Mouse (Mus musculus): ENCODE results near the gene Stx8.
A peak's percentile ranks its signal among the peaks of the same experiment; 100 is the strongest.

The Stx8 gene

DNA sequence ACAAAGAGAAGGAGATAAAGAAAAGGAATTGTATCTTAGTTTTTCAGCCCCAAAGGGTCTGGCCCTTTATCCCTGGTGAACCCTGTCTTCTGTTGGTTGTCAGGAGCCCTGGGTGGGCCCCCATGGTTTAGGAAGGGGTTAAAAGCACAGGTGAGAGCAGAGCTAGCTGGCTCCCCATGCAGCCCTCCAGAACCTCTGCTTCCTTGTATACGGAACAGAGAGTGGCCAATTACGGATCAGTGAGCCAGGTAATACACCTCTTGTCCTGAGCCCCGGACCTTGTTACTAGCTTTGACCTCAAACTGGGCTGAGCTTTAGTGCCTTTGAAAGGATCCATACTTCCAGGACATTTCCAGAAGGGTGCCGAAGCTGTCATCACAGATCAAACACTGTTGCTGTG lies 234.5 kb downstream of the Stx8 start:
- DNase-seq (ENCODE audit: low read depth) = no peak

DNA sequence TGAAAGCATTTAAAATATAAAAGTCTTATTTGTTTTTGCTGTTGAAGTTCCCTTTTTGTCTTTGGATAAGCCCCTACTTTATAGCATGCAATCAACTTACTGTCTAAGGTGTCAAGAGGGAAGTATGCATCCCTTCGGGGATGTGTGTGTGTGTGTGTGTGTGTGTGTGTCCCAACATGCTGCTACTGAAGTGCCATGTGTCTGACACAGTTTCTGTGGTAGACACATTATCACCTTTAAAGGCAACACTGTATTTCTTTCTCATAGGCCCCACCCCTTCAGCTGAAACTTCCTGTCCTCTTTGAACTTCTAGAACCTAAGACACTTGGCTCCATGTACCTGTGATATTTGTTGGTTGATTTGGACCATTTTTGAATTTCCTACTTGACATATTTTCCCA lies 235.1 kb downstream of the Stx8 start:
- no peak for DNase-seq (ENCODE audit: low read depth)

DNA sequence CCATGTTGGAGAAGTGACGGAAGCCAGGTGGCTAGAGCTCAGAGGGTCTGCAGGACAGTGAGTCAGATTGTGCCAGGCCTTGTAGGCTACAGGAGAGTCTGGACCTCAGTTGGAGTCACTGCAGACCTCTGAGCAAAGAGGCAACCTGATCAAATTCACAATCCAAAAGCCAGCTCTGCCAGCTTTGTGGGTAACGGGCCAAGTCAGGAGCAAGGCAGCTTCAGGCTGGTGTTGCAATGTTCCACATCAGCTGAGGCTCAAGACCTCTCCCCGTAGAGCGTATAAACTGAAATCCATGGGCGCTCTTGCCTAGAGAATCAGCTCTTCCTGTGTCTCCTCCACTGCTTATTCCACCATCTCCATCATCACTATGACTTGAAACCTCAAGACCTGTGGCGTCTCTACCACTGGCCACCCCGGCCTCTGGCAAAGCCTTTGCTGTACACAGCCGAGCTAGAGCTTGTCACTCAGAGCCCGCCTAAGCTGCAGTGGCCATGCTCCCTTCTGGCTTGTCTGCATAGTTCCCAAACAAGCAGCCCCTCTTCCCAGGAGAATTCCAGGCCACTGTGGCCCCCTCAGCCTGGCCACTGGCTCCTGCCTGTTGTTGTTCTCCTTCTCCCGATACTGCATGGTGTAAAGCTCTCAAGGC lies 235.9 kb downstream of the Stx8 start:
- no peak for DNase-seq (ENCODE audit: low read depth)

DNA sequence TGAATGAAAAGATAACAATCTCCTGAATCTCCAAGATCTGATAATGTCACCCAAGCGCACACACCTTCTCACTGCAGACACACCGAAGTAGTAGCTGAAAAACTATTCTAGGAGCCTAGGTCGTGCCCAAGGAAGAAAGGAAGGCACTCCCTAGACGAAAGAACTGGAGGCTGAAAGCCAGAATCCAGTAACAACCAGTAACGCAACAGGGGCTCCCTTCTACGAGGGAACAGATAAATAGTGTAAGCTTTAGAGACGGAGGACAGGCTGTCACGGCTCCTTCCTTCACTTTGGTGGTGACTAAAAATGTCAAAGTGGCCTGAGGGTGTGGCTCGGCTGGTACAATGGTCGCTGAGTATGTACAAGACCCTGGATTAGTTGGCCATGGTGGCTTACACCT lies 236.6 kb downstream of the Stx8 start:
- no peak for DNase-seq (ENCODE audit: low read depth)

DNA sequence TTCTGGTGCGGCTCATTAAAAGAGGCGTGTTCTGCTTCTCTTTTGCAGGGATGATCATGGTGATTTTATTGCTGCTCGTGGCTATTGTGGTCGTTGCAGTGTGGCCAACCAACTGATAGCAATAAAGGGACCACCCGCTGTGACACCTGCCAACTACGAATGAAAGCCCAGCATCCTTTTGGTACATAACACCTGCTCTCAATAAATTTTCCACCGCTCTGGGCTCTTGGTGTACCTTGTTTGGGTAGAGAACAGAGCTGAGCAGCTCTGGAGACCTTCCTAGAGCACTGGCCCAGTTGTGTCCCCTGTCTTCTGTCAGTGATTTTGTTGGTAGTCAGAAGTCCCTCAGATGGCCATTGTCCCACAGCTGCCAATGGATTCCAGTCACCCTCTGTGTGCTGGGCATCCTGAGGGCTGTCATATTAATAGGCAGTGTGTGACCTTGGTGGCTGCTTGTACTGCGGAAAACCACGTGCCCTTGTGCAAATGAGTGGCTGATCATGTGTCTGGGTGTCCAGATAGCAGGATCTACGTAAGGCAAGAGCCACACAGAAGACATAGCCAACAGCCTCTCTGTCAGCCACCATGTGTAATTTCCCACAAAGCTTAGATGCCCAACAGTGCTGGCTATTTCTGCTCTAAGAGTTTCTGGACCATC lies 237.8 kb downstream of the Stx8 start:
- no peak for DNase-seq (ENCODE audit: low read depth)

DNA sequence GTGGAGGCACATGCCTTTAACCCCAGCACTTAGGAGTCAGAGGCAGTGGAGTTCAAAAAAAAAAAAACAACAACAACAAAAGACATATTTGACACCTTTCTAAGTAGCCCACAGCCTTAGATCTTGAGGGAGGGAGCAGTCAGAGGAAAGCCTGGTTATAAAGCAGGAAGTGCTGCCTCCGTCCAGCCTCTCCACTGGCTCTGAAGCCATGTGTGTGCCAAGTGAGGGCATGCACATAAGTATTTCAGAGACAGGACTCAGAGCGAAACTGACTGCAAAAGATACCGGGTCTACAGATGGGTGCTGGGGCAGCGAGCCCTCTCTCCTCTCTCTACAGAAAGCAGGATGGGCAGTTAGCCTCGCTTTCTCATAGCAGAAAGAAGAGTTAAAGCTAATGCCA lies 238.4 kb downstream of the Stx8 start:
- DNase-seq (ENCODE audit: low read depth) = no peak

DNA sequence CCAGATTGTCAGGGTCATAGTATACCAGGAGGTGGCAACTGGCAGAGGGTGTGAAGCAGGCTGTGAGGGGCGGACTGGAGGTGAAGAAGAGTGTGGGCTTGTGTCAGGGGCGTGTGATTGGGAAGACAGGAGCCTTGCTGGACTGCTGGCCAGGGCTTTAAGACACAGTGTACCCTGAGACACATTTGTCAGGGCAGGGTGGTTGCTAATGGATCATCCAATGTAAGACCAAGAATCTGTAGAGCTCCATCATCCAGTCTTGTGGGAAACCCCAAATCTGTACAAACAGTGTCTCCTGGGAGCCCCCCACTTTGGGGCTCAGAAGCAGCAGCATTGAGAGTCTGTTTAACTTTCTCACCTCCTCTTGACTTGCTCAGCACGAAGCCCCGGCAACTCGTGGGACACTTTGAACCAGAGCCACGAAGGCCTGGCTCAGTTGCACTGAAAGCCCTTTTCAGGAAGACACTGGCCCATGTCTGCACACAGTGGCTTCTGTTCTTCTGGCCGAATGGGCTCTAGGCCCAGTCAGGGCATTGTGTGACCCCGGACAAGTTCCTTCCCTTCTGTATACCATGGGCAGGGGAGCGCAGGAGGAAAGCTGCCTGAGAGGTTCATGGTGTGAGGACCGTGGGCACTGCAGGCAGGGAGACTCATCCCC lies 239.7 kb downstream of the Stx8 start:
- DNase-seq (ENCODE audit: low read depth) = no peak

DNA sequence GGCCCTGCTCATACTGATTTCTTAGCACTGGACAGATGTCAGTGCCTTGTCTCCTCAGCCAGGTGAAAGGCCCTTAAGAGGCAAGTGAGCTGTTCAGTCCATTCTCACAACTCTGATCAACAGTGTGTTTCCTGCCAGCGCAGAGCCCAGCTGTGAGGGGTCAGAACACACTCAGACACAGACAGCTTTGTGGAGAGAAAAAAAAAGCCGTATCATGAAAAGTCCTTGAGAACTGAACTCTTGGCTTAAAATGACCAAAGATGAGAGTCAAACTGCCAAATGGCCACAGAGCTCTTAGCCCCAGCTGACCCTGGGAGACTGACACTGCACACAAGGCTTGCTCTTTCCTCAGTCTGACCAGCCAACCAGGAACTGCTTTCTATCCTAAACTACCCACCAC lies 242.0 kb downstream of the Stx8 start:
- DNase-seq (ENCODE audit: low read depth) = no peak

DNA sequence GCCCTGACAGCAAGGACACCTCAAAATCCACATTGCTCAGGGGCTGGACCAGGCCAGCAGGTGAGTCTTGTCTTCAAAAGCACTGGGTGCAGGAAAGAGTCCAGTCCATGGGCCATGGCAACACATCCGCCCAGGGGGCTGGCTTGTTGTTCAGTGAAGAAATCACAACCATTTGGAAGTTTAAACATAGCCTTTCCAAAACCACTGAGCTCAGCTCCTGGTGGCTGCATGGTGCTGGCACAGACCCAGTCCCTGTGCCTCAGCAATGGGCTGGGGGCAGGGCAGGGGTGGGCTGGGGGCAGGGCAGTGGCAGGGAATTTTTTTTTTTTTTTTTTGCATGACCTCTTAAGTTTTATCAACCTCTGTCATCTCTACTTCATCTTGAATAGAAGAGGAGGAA lies 242.6 kb downstream of the Stx8 start:
- DNase-seq (ENCODE audit: low read depth) = no peak

DNA sequence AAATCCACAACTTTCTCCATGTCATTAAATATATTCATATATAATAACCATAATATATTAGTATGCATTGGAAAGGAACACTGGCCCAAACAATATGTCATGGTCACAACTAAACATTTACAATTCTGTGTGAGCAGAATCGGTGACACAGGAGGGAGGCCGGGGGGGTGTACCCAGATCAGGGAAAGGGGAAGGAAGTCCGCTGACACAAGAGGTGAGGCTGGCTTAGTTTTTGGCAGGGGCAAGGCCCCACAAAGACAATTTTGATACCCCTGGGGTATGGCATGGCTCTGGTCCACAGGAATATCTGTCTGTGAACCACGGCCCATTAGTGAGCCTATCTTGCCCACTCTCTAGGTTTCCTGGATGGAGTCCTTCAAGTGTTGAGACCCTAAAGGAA lies 243.5 kb downstream of the Stx8 start:
- DNase-seq (ENCODE audit: low read depth) = no peak

DNA sequence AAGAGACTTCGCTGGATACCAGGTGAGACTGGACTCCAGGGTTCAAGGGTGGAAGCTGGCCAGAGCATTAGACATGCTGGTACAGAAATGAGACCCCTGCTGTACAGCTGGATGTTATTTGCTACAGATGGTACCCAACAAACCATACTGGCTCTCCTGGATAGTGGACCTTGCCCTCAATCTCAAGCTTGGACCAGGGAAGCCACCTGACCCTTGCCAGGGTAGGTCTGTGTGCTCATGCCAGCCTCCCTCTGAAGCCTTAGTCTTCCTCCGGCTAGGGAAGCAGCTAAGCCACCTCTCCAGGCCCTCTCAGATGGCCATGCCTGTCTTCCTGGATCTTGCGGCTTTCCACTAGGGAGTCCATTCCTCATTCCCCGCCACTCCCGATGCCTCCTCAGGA lies 244.7 kb downstream of the Stx8 start:
- DNase-seq (ENCODE audit: low read depth) = no peak

DNA sequence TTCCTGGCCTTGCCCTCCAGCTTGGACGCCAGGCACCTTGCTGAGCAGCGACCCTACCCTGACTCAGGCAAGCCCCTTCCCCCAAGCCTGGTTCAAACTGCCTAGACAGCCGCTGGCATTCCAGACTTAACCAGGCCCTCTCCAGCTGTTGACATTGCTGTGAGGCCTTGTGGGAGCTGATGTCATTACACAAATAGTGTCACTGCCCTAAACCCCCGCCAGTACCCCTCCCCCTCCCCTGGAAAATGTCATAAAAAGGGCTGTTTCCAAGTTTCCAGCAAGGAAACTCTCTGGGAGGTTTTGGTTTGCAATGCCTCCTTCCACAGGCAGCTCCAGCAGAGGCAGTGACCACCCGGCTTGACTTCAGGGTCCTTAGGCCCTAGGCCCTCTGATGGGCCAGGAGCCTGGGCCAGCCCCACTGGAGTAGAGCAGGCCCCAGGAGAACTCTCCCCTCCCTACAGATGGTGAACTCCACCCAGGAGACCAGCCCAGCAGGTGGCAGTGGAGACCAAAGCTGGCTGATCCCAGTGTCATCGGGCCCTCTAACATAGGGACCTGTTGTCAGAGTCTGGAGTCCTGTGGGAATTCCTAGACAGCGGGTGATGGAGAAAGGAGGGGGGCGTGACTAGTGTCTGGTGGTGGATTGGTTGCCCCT lies 246.1 kb downstream of the Stx8 start:
- DNase-seq (ENCODE audit: low read depth) = no peak

DNA sequence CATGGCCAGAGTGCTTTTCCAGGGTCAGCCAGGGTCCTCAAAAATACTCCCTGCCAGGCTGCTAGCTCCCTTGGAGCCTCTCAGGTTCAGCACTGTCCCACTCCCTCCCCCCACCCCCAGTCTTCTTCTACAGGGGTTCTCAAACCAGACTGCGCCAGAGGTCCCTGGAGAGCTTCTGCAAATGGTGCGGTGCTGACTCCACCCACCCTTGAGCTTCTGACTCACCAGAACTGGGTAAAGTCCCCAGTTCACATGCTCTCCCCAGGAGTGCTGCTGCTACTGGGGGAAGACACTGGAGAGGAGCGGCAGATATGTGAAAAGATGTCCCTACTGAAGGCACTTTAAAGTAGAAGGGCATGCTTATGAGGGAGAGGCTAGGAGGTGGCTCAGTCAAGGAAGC lies 247.9 kb downstream of the Stx8 start:
- peak; percentile 24 for DNase-seq (ENCODE audit: low read depth)

DNA sequence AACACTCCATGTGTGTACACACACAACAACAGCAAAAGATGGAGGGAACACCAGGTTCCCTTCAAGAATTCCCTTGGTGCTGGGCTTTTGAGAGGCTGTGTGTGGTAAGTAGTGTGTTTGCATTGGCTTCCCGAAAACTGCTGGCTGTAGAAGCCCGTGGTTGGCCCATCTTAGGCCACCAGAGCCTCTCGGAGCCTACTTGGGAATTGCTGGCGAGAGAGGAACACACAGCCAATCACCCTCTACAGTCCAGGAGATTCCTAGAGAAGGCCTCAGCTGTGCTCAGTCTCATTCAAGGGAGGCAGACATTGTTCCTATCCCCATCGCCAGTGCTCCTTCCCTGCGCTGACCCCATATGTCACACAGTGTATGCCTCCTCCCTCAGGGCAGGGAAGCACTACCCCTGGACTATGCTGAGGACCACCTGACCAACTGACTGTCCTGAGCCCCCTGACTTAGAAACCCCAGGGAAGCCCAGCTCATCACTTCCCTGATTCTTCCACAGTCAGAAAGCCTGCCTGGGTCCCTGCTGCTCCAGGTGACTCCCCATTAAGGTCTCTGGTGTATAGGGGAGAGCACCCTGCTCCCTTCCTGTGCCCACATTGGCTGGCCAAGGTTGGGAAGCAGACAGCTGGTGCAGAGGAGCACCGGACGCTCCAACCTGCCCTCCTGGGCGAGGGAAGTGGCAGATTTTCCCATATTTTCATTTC lies 248.7 kb downstream of the Stx8 start:
- DNase-seq (ENCODE audit: low read depth) = no peak

DNA sequence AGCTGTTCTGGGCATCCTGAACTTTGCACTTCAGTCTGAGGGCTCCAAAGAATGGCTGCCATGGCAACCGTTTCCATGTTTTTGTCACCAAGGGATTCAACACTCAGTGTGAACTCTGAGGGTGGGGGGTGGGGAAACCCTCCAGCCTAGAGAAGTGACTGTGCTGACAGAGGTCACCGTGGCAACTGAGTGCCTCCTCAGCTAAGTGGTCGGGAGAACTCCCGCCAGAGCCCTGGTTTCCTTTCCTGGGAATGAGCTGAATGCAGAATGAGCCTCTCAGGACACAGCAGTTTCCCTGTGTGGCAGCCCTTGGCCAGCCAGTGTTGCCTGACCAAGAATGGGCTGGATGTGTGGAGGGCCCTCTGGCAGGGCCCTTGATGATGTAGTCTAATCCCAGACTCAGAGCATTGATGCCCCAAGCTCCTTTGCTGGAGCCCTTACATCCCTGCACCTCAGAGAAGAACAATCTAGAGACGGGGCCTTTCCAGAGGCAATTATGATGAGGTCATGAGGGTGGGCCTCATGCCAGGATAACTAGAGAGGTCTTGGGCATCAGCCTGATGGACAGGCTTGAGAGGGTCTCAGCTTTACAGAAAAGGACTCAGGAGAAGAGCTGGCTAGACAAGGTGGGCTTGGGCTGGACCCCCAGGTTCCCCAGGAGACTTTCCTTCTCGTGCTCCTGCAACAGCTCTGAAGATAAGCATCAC lies 249.4 kb downstream of the Stx8 start:
- no peak for DNase-seq (ENCODE audit: low read depth)

DNA sequence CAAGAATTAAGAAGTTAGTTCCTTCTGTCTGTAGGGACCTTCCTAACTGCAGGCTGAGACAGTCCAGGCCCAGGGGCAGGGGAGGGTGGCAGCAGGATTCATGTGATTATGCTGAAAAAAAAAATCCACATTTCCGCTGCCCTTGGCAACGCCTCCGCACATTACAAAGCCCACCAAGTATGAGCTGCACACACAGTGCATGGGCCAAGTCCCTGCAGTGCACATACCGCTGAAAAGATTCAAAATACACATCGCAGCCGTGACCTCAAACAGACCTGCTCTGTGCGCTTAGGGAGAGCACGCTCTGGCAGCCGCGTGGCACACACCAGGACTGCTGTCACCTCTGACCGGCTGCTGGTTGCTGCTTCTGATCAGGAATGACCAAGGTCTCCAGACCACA lies 250.0 kb downstream of the Stx8 start:
- DNase-seq (ENCODE audit: low read depth) = no peak

DNA sequence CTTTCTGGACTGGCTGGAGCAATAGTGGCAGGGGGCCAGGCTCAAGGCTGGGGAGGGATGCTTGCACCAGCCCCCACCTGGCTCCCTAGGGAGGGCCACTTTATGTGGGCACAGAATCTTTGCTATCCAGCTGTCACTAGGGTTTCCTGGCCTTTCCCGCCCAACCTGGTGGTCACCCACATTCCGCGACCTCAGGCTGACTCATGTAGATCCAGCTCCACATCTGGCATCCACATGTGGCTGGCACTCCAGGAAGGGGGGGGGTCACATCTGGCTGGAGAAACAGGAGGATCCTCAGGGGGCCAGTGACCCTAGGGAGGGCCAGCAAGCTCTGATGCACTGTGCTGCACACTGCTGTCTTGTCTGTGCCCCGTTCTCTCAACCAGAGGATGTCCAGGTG lies 254.7 kb downstream of the Stx8 start:
- no peak for DNase-seq (ENCODE audit: low read depth)

DNA sequence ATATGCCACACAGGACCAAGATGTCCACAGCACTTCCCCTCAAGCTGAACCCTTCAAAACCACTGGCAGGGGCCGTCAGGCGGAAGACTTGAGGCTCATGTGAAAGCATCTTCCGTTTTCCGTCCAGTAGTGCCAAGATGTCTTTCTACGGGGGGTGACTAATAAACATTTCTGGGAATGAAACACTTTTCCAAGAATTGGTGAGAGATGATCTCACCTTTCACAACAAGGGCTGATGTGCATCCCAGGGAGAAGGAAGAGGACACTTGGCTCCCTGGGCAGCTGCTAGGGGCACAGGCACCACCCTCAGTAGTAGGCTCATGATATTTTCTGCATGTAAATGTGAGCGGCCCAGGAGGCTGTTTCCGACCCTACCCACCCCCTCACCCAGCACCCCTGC lies 256.2 kb downstream of the Stx8 start:
- DNase-seq (ENCODE audit: low read depth) = no peak

DNA sequence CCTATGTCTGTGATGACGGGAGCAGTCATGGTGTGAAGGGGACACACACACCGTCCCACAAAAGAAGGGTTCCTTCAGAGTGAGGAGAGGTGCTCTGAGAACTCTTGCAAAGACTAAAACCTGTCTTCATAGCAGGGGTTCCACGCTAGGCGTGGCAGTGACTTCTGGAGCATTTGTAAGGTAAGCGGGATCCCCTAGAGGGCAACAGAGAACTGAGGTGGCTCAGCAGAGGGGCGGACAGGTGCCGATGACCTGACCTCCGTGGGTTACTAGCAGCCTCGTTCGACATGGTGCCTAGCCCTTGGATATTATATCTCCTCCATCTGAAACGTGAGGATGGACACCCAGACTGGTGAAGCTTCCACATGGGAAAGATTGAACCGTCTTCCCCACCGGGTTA lies 257.1 kb downstream of the Stx8 start:
- no peak for DNase-seq (ENCODE audit: low read depth)

DNA sequence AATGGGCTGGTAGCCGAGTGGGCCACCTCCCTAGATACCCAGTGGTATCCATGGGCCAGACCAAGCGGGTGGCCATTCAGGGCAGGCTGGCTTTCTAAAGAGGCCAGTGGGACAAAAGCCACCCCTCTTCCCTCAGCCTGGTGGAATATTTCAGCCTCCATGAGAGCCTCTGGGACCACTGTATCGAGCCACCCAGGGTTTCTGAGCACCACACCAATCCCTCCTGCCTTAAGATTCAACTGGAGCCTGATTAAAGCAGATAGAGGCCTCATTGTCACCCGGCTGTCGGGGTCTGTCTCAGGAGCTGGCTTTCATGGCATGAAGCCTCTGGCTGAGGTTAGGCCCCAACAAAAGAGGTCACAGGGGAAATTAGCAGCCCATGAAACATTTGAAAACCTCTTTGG lies 260.7 kb downstream of the Stx8 start:
- DNase-seq (ENCODE audit: low read depth) = no peak

DNA sequence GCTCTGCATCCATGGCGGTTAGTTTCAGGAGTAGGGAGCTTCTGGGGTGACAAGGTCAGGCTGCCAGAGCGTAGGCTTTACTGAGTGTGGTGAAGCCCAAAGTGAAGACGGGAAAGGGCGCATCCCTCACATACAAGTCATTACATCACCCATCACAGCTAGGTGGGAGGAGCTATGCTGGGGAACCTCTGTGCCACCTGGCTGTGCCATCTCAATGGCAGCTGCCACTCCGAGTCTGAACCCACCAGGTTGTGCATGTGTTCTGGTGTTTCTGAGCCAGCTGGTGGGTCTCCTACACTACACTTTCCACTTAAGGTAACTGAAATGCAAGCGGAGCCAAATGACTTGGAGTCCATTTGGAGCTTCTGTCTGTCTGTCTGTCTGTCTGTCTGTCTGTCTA lies 261.8 kb downstream of the Stx8 start:
- no peak for DNase-seq (ENCODE audit: low read depth)

All from c-Kit-positive CD71-negative TER-119-negative erythroid progenitor cells, embryonic 14.5 days (primary cell).